Mouse (Mus musculus): ENCODE results near the gene Dock8. TPM values are rescaled to one million over a fixed set of nuclear protein-coding genes. Genes with fewer than 3 reads are reported as not detected.

Gene Dock8
- polyA plus RNA-seq, 1 experiment from 2014 or later, result 9.0 TPM

GRCm38 (mm10) chr19:25111591-25112233 lies 112.4 kb downstream of the Dock8 start:
- no peak for TF ChIP-seq CTCF (IDR thresholded peaks at IDR 0.05; ENCODE audit: low read depth)
- no peaks in the 10 kb centered on the region for H3K9me3 ChIP-seq (replicated peaks; ENCODE audit: low read length)
- ATAC-seq (replicated peaks; ENCODE audit: low FRiP score, low read depth), result no peak
- peak; percentile 24 for DNase-seq (ENCODE audit: low spot score)
- 44% methylated on average over 18 of the region's 18 CpGs for WGBS
- H3K36me3 ChIP-seq (ENCODE audit: insufficient read depth, low read length), result no peaks in the 10 kb centered on the region
- H3K27ac ChIP-seq, result no peak overlapping the region
- no peaks in the 10 kb centered on the region for H3K27me3 ChIP-seq (ENCODE audit: insufficient read depth, low read length)
- no peak overlapping the region for H3K4me3 ChIP-seq (replicated peaks; ENCODE audit: low read depth, low read length)
- 0 out of 2 replicates have a peak, but pooled peaks cover 3% of the 10 kb centered on the region for H3K4me1 ChIP-seq (replicated peaks; ENCODE audit: insufficient read depth, low read length)
- no peak overlapping the region for H3K9ac ChIP-seq (ENCODE audit: low read depth, low read length)
- H3K4me2 ChIP-seq (ENCODE audit: low read length), result no peak overlapping the region

DNA sequence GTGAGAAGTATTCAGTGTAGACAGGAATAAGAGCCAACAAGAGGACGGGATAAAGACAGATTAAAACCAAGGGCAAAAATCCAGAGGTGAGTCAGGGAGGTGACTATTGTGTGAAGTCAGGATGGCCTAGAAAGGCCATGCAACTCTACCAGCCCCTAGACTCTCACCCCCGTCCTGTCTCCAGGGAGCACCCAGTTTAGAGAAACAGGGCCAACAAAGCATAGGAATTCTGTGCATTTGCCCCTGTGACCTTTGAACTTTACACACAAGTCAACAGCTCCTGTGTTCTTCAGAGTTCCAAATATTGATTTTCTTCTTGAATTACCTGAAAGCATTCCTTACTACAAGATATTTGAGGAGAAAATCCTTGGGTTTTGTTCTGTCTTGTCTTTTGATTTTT lies 117.6 kb downstream of the Dock8 start:
- Histone ChIP-seq H3K9me3 (replicated peaks; ENCODE audit: low read length) (no peaks in the 10 kb centered on the region), H3K4me2 (ENCODE audit: low read length) (no peak overlapping the region), H3K27ac (no peak overlapping the region), H3K36me3 (ENCODE audit: insufficient read depth, low read length) (no peaks in the 10 kb centered on the region), H3K9ac (ENCODE audit: low read depth, low read length) (no peak overlapping the region), H3K27me3 (ENCODE audit: insufficient read depth, low read length) (no peaks in the 10 kb centered on the region), H3K4me1 (replicated peaks; ENCODE audit: insufficient read depth, low read length) (0 out of 2 replicates have a peak, but pooled peaks cover 1% of the 10 kb centered on the region), H3K4me3 (replicated peaks; ENCODE audit: low read depth, low read length) (no peak overlapping the region)
- 67% methylated on average over 2 of the region's 2 CpGs for WGBS
- ATAC-seq (replicated peaks; ENCODE audit: low FRiP score, low read depth), result no peak
- DNase-seq (ENCODE audit: low spot score), result no peak
- TF ChIP-seq CTCF (IDR thresholded peaks at IDR 0.05; ENCODE audit: low read depth), result no peak

DNA sequence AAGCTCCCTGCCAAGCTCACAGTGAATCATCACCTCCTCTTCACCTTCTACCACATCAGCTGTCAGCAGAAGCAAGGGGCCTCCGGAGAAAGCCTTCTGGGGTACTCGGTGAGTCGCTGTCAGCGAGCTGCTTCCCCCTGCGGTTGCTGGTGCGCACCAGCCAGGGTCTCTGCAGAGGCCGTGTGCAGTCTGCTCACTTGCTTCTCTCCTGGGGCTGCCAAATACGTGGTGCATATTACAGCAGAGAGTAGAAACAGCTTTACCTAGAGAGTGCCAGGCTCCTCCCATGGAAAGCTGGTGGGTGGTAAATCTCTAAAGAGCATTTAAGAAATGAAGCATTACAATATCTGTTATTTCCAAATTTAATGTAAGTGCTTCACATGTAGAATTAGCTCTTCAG lies 123.1 kb downstream of the Dock8 start:
- H3K9ac ChIP-seq (ENCODE audit: low read depth, low read length), result no peak overlapping the region
- H3K36me3 ChIP-seq (ENCODE audit: insufficient read depth, low read length), result no peaks in the 10 kb centered on the region
- no peak overlapping the region for H3K4me3 ChIP-seq (replicated peaks; ENCODE audit: low read depth, low read length)
- H3K27ac ChIP-seq, result no peak overlapping the region
- no peaks in the 10 kb centered on the region for H3K27me3 ChIP-seq (ENCODE audit: insufficient read depth, low read length)
- DNase-seq (ENCODE audit: low spot score), result no peak
- WGBS, result 68% methylated on average over 8 of the region's 8 CpGs
- H3K9me3 ChIP-seq (replicated peaks; ENCODE audit: low read length), result no peaks in the 10 kb centered on the region
- no peak for TF ChIP-seq CTCF (IDR thresholded peaks at IDR 0.05; ENCODE audit: low read depth)
- H3K4me2 ChIP-seq (ENCODE audit: low read length), result no peak overlapping the region
- no peaks in the 10 kb centered on the region for H3K4me1 ChIP-seq (replicated peaks; ENCODE audit: insufficient read depth, low read length)
- ATAC-seq (replicated peaks; ENCODE audit: low FRiP score, low read depth), result no peak

DNA sequence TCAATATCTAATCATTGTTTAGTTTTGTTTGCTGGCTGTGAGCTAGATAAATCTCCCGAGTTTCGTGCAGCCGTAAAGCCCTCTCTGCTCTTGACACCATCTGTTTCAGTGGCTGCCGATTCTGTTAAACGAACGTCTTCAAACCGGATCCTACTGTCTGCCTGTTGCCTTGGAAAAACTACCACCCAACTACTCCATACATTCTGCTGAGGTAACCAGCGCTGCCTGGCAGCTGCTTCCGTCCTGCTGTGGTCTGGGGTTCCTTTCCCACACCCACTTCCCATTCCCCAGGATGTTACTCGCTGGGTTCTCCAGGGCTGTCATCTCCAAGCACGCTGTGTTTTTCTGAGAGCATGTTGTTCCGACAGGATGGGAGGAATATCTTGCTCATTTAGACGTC lies 123.7 kb downstream of the Dock8 start:
- no peak overlapping the region for H3K9ac ChIP-seq (ENCODE audit: low read depth, low read length)
- no peak overlapping the region for H3K4me3 ChIP-seq (replicated peaks; ENCODE audit: low read depth, low read length)
- H3K27ac ChIP-seq, result no peak overlapping the region
- no peaks in the 10 kb centered on the region for H3K36me3 ChIP-seq (ENCODE audit: insufficient read depth, low read length)
- ATAC-seq (replicated peaks; ENCODE audit: low FRiP score, low read depth), result no peak
- H3K4me2 ChIP-seq (ENCODE audit: low read length), result no peak overlapping the region
- WGBS, result 54% methylated on average over 13 of the region's 13 CpGs
- H3K4me1 ChIP-seq (replicated peaks; ENCODE audit: insufficient read depth, low read length), result no peaks in the 10 kb centered on the region
- H3K9me3 ChIP-seq (replicated peaks; ENCODE audit: low read length), result no peaks in the 10 kb centered on the region
- DNase-seq (ENCODE audit: low spot score), result peak; percentile 8
- H3K27me3 ChIP-seq (ENCODE audit: insufficient read depth, low read length), result no peaks in the 10 kb centered on the region
- no peak for TF ChIP-seq CTCF (IDR thresholded peaks at IDR 0.05; ENCODE audit: low read depth)

GRCm38 (mm10) chr19:25123461-25123860 lies 124.1 kb downstream of the Dock8 start:
- Histone ChIP-seq H3K9me3 (replicated peaks; ENCODE audit: low read length) (no peaks in the 10 kb centered on the region), H3K27me3 (ENCODE audit: insufficient read depth, low read length) (no peaks in the 10 kb centered on the region), H3K27ac (no peak overlapping the region), H3K36me3 (ENCODE audit: insufficient read depth, low read length) (no peaks in the 10 kb centered on the region), H3K4me3 (replicated peaks; ENCODE audit: low read depth, low read length) (no peak overlapping the region), H3K4me2 (ENCODE audit: low read length) (no peak overlapping the region), H3K9ac (ENCODE audit: low read depth, low read length) (no peak overlapping the region), H3K4me1 (replicated peaks; ENCODE audit: insufficient read depth, low read length) (no peaks in the 10 kb centered on the region)
- 74% methylated on average over 5 of the region's 5 CpGs for WGBS
- no peak for TF ChIP-seq CTCF (IDR thresholded peaks at IDR 0.05; ENCODE audit: low read depth)
- DNase-seq (ENCODE audit: low spot score), result no peak
- ATAC-seq (replicated peaks; ENCODE audit: low FRiP score, low read depth), result no peak

- H3K9ac ChIP-seq (ENCODE audit: low read depth, low read length), result no peak overlapping the region
- DNase-seq (ENCODE audit: low spot score) (peak; percentile 68), ATAC-seq (replicated peaks; ENCODE audit: low FRiP score, low read depth) (no peak)
- H3K27me3 ChIP-seq (ENCODE audit: insufficient read depth, low read length), result no peaks in the 10 kb centered on the region
- H3K4me1 ChIP-seq (replicated peaks; ENCODE audit: insufficient read depth, low read length), result no peaks in the 10 kb centered on the region
- H3K4me3 ChIP-seq (replicated peaks; ENCODE audit: low read depth, low read length), result no peak overlapping the region
- no peaks in the 10 kb centered on the region for H3K9me3 ChIP-seq (replicated peaks; ENCODE audit: low read length)
- no peak overlapping the region for H3K27ac ChIP-seq
- no peak overlapping the region for H3K4me2 ChIP-seq (ENCODE audit: low read length)
- peak; percentile 78 for TF ChIP-seq CTCF (IDR thresholded peaks at IDR 0.05; ENCODE audit: low read depth)
- 18% methylated on average over 4 of the region's 4 CpGs for WGBS
- no peaks in the 10 kb centered on the region for H3K36me3 ChIP-seq (ENCODE audit: insufficient read depth, low read length)
These were observed 133.0 kb downstream of the Dock8 start for GRCm38 (mm10) chr19:25132322-25132721.

- Histone ChIP-seq H3K4me1 (replicated peaks; ENCODE audit: insufficient read depth, low read length) (0 out of 2 replicates have a peak, but pooled peaks cover 2% of the 10 kb centered on the region), H3K4me3 (replicated peaks; ENCODE audit: low read depth, low read length) (no peak overlapping the region), H3K4me2 (ENCODE audit: low read length) (no peak overlapping the region), H3K36me3 (ENCODE audit: insufficient read depth, low read length) (no peaks in the 10 kb centered on the region), H3K9me3 (replicated peaks; ENCODE audit: low read length) (no peaks in the 10 kb centered on the region), H3K9ac (ENCODE audit: low read depth, low read length) (no peak overlapping the region), H3K27ac (no peak overlapping the region), H3K27me3 (ENCODE audit: insufficient read depth, low read length) (no peaks in the 10 kb centered on the region)
- 70% methylated on average over 2 of the region's 2 CpGs for WGBS
- ATAC-seq (replicated peaks; ENCODE audit: low FRiP score, low read depth) (no peak), DNase-seq (ENCODE audit: low spot score) (no peak)
- TF ChIP-seq CTCF (IDR thresholded peaks at IDR 0.05; ENCODE audit: low read depth), result no peak
These were observed 134.6 kb downstream of the Dock8 start for GRCm38 (mm10) chr19:25133959-25134358.

Data from kidney, postnatal 0 days (tissue).